In the genomic region with DNA sequence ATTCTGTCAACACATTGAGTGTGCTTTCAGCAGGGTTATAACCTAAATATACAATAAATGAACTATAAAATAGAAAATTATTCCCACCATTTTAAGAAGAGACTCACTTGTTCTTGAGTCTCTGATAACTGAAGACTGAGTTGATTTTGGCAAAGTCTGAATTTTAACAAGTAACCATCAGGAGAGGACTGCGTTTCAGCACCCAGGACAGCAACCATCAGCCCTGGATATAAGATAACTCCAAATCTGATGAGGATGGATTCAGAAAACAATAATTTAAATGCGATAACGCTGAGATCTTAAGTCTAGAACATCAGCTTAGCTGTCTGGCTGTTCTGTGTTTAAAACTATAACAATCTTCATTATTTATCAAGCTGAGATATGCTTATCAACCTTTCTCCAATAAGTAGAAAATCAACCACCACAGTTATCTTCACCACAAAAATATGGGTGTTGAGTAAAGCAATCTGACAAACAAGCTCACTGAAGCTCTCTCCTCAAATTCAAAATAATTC, we compare ENCODE assay signal across 12 mouse cellular contexts.
DNase-seq lines count a peak whose midpoint lies in the region; ATAC-seq and TF ChIP-seq lines count a peak whose summit lies in the region.
"Had no signal": no experiment of that assay in that cellular context is flagged by ENCODE, and none has a peak within 500 bp of the region (broad histone marks: within the 10 kb centered on the region; RNA-seq: fewer than 3 reads in every experiment).

No protein-coding gene starts in this region.

- TF ChIP-seq CTCF in liver, postnatal 0 days (IDR thresholded peaks at IDR 0.05; ENCODE audit: low read depth): no peak
- no peak for TF ChIP-seq CTCF in thymus, adult 2 months (IDR thresholded peaks at IDR 0.05; ENCODE audit: borderline replicate concordance, control insufficient read depth, extremely low read depth, insufficient read depth, low read length, poor library complexity)

- DNase-seq in adrenal gland, postnatal 10 days: peak; percentile 63
- no peak for DNase-seq in adrenal gland, adult 18-20 months (ENCODE audit: low spot score in 2 of 2)
- peak; percentile 11 for DNase-seq in liver
- no peak for DNase-seq in liver, postnatal 0 days
- DNase-seq in NIH3T3 (ENCODE audit: low read depth): peak; percentile 54
- peak; percentile 18 for DNase-seq in hindlimb bud, embryonic 11.5 days (ENCODE audit: extremely low spot score, low read depth, low spot score)
- DNase-seq in thymus, adult 2 months: no peak
- DNase-seq in urinary bladder, postnatal 10 days (ENCODE audit: low spot score): no peak
- DNase-seq: B cell, adult 2 months; spleen, adult 18-20 months had no signal

- no peak for ATAC-seq in liver, postnatal 0 days

- WGBS in liver, postnatal 0 days (ENCODE audit: insufficient replicate concordance): 45% methylated on average over 3 of the region's 3 CpGs
- WGBS in thymus, adult 2 months: 54% methylated on average over 3 of the region's 3 CpGs

- no peaks in the 10 kb centered on the region for H3K36me3 ChIP-seq in liver, postnatal 0 days (replicated peaks; ENCODE audit: insufficient read depth, low read length)
- no peaks in the 10 kb centered on the region for H3K36me3 ChIP-seq in thymus, adult 2 months (ENCODE audit: control insufficient read depth, insufficient read depth, low read length)
- H3K36me3 ChIP-seq: liver, embryonic 15.5 days; neural tube, embryonic 13.5 days had no signal

- peaks cover under 1% of the 10 kb centered on the region; the same call in 1 of the 2 replicates for H3K9me3 ChIP-seq in liver, postnatal 0 days (ENCODE audit: low read length)
- H3K9me3 ChIP-seq: liver, embryonic 15.5 days; neural tube, embryonic 13.5 days had no signal

- no peaks in the 10 kb centered on the region for H3K4me1 ChIP-seq in liver, postnatal 0 days (ENCODE audit: insufficient read depth)
- H3K4me1 ChIP-seq in thymus, adult 2 months (replicated peaks; ENCODE audit: control insufficient read depth, insufficient read depth, low read length): no peaks in the 10 kb centered on the region
- H3K4me1 ChIP-seq: liver, embryonic 15.5 days had no signal

- H3K9ac ChIP-seq in liver, postnatal 0 days (replicated peaks): no peak overlapping the region
- H3K9ac ChIP-seq: liver, embryonic 15.5 days; neural tube, embryonic 13.5 days had no signal

- H3K4me2 ChIP-seq in liver, postnatal 0 days (ENCODE audit: low read depth, low read length): no peak overlapping the region
- H3K4me2 ChIP-seq: liver, embryonic 15.5 days; neural tube, embryonic 13.5 days had no signal

- no peak for TF ChIP-seq EP300 in liver, postnatal 0 days (IDR thresholded peaks at IDR 0.05; ENCODE audit: low read depth)

- H3K27me3 ChIP-seq in liver, postnatal 0 days (ENCODE audit: insufficient read depth, low read length): no peaks in the 10 kb centered on the region
- H3K27me3 ChIP-seq in thymus, adult 2 months (ENCODE audit: control insufficient read depth, insufficient read depth, low read length): no peaks in the 10 kb centered on the region
- H3K27me3 ChIP-seq: liver, embryonic 15.5 days; neural tube, embryonic 13.5 days had no signal

- H3K27ac ChIP-seq in liver, postnatal 0 days (ENCODE audit: low read depth): no peak overlapping the region
- H3K27ac ChIP-seq in thymus, adult 2 months (ENCODE audit: control insufficient read depth, insufficient read depth, low read length): no peak overlapping the region
- H3K27ac ChIP-seq: liver, embryonic 15.5 days; neural tube, embryonic 13.5 days had no signal

- TF ChIP-seq POLR2A in thymus, adult 2 months (IDR thresholded peaks at IDR 0.05; ENCODE audit: control insufficient read depth, extremely low read depth, insufficient read depth, low read length, poor library complexity): no peak

- no peak overlapping the region for H3K4me3 ChIP-seq in liver, postnatal 0 days (ENCODE audit: low read depth, low read length)
- H3K4me3 ChIP-seq in thymus, adult 2 months (ENCODE audit: control insufficient read depth, insufficient read depth, low read length): no peak overlapping the region
- H3K4me3 ChIP-seq: liver, embryonic 15.5 days; neural tube, embryonic 13.5 days had no signal

Comparison
In these comparisons a context has a peak if more than half of its experiments do, and no peak if none do; other contexts are left out.
1. DNase-seq: peak in adrenal gland, postnatal 10 days (single experiment), liver (single experiment), NIH3T3 (single experiment) and hindlimb bud, embryonic 11.5 days (single experiment); none in adrenal gland, adult 18-20 months (0 of 2), liver, postnatal 0 days (single experiment), thymus, adult 2 months (single experiment) and urinary bladder, postnatal 10 days (single experiment).